Mouse (Mus musculus): Measurements from ENCODE around the gene Dmwd. TPM values are rescaled to one million over a fixed set of nuclear protein-coding genes. Genes with fewer than 3 reads are reported as not detected.

The Dmwd gene
- 21.7 and 24.0 TPM in 2 replicates for polyA plus RNA-seq (2012; rRNA removed)

DNA sequence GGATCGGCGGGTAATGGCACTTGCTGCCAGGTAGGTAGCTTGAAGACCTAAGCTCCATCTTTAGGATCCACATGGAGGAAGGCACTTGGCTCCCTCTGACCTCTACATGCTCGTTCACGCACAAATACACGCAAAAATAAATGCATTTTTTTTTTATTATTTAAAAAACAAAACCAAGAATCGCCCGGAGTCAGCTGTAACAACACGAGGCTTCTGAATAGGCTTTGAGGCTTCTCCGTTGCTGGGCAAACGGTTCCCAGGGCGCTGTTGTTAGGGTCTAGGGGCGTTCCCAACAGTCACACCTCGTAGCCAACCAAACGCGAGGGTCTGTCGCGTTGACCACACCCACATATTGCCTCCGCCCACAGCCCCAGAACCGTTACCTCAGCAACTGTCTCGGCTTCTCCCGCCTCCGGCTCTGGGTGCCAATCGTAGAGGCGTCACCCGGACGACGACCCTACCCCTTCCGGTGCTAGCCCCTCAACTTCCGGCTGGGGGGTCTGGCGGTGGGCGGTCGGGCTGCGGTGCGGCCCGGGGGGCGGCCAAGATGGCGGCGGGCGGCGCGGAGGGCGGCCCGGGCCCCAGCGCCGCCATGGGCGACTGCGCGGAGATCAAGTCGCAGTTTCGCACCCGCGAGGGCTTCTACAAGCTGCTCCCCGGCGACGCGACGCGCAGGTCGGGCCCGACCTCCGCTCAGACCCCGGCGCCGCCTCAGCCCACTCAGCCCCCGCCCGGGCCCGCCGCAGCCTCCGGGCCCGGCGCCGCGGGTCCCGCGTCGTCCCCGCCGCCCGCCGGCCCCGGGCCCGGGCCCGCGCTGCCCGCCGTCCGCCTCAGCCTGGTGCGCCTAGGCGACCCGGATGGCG, at the start of gene Dmwd:
Gene Dmwd (plus strand): TSS at position 505 of the 863 bp plus-strand sequence.

GRCm38 (mm10) chr7:19054047-19054776, 21.8 kb upstream of the Dmwd start, which contains the start of gene Rsph6a:
Gene Rsph6a, plus strand, starts transcription at chr7:19054690.

DNA sequence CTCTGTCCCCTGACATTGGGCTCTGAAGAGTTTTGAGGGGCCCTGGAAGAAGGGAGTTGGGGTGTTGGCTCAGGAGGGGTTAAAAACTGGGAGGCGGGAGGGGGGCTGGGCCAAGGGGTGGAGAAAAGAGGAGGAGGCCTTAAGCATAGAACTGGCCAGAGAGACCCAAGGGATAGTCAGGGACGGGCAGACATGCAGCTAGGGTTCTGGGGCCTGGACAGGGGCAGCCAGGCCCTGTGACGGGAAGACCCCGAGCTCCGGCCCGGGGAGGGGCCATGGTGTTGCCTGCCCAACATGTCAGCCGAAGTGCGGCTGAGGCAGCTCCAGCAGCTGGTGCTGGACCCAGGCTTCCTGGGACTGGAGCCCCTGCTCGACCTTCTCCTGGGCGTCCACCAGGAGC, 7.7 kb downstream of the Dmwd start, which contains the start of gene Dmpk:
Gene Dmpk (plus strand): TSS at position 149 of the 400 bp plus-strand sequence.

GRCm38 (mm10) chr7:19094471-19094825, 18.4 kb downstream of the Dmwd start, which contains the start of gene Six5:
Gene Six5, plus strand, starts transcription at chr7:19094594.

GRCm38 (mm10) chr7:19118028-19118771, 42.2 kb downstream of the Dmwd start, which contains the start of gene Gm4969:
Gene Gm4969, minus strand, starts transcription at chr7:19118368.

DNA sequence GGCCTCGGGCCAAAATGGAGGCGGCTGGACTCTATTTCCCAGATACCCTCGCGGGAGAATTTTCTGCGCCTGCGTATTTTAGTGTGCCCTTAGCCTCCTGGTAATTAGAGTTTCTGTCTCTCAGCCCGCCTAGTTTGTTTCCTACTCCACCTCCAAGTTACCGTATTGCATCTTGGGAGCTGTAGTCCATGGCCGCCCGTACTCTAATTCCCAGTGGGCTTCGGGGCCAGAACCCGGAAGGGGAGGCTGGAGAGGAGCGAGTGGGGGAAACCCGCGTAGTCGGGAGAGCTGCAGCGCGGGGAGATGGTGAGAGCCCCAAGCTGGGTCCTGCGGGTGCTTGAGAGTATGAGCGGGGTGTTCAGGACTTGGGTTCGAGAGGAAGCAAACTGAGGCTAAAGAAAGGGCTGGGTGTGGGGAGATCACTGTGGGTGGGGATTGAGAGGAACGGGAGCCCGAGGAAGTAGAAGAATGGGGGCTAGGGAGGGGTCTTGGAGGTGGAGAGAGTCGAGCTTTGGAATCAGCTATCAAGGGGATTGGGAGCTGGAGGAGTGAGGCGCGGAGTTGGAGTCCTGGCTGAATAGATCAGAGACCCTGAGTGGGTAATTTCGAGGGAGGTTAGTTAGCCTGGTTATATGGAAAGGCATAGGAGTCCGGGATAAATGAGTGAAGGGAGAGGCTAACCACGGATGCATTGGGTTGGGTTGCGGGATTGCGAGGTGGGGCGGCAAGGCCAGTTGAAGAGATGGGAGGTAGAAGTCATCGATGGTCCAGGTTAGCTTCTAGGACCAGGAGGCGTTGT, 43.8 kb downstream of the Dmwd start, which contains the start of gene Fbxo46:
Gene Fbxo46 (plus strand): TSS at position 229 of the 799 bp plus-strand sequence.

Other genes with a start within 250 kb of the Dmwd start
- 2.3 and 2.9 TPM in 2 replicates for gene Mill2, start 236.3 kb upstream of the Dmwd start, polyA plus RNA-seq (2012; rRNA removed)
- gene Pglyrp1, start 204.9 kb upstream of the Dmwd start, polyA plus RNA-seq (2012; rRNA removed), result 181 and 289 TPM in 2 replicates
- gene Ccdc61, start 165.8 kb upstream of the Dmwd start, polyA plus RNA-seq (2012; rRNA removed), result 14.5 and 18.4 TPM in 2 replicates
- gene Nova2, start 150.3 kb upstream of the Dmwd start, polyA plus RNA-seq (2012; rRNA removed), result 0.28 and 0.38 TPM in 2 replicates
- gene Nanos2, start 88.8 kb upstream of the Dmwd start, polyA plus RNA-seq (2012; rRNA removed), result not detected in 2 replicates
- 5.5 and 6.7 TPM in 2 replicates for gene Mypop, start 85.0 kb upstream of the Dmwd start, polyA plus RNA-seq (2012; rRNA removed)
- 18.4 and 26.7 TPM in 2 replicates for gene Irf2bp1, start 72.2 kb upstream of the Dmwd start, polyA plus RNA-seq (2012; rRNA removed)
- gene Foxa3, start 52.7 kb upstream of the Dmwd start, polyA plus RNA-seq (2012; rRNA removed), result 50.7 and 52.1 TPM in 2 replicates
- 47.9 and 60.8 TPM in 2 replicates for gene Sympk, start 51.9 kb upstream of the Dmwd start, polyA plus RNA-seq (2012; rRNA removed)
- gene Rsph6a, start 21.5 kb upstream of the Dmwd start, polyA plus RNA-seq (2012; rRNA removed), result 0.18 TPM in 1 of 2 replicates, not detected in the other
- 706 and 850 TPM in 2 replicates for gene Dmpk, start 7.6 kb downstream of the Dmwd start, polyA plus RNA-seq (2012; rRNA removed)
- 27.1 and 28.4 TPM in 2 replicates for gene Six5, start 18.4 kb downstream of the Dmwd start, polyA plus RNA-seq (2012; rRNA removed)
- gene Gm4969, start 42.1 kb downstream of the Dmwd start, polyA plus RNA-seq (2012; rRNA removed), result 0.05 and 0.11 TPM in 2 replicates
- 4.7 and 6.4 TPM in 2 replicates for gene Fbxo46, start 43.6 kb downstream of the Dmwd start, polyA plus RNA-seq (2012; rRNA removed)
- gene Qpctl, start 73.1 kb downstream of the Dmwd start, polyA plus RNA-seq (2012; rRNA removed), result 7.6 and 10.2 TPM in 2 replicates
- gene Snrpd2, start 73.5 kb downstream of the Dmwd start, polyA plus RNA-seq (2012; rRNA removed), result 3.1 and 3.8 TPM in 2 replicates
- 0.16 and 0.48 TPM in 2 replicates for gene Gipr, start 89.9 kb downstream of the Dmwd start, polyA plus RNA-seq (2012; rRNA removed)
- 25.7 and 35.9 TPM in 2 replicates for gene Eml2, start 100.2 kb downstream of the Dmwd start, polyA plus RNA-seq (2012; rRNA removed)
- gene Gpr4, start 136.3 kb downstream of the Dmwd start, polyA plus RNA-seq (2012; rRNA removed), result 5.0 and 5.8 TPM in 2 replicates
- gene Opa3, start 152.1 kb downstream of the Dmwd start, polyA plus RNA-seq (2012; rRNA removed), result 15.9 and 16.9 TPM in 2 replicates
- gene Vasp, start 195.6 kb downstream of the Dmwd start, polyA plus RNA-seq (2012; rRNA removed), result 232 and 302 TPM in 2 replicates
- 0.23 and 1.3 TPM in 2 replicates for gene Ppm1n, start 203.8 kb downstream of the Dmwd start, polyA plus RNA-seq (2012; rRNA removed)
- 25.7 and 26.9 TPM in 2 replicates for gene Rtn2, start 206.4 kb downstream of the Dmwd start, polyA plus RNA-seq (2012; rRNA removed)
- gene Fosb, start 233.8 kb downstream of the Dmwd start, polyA plus RNA-seq (2012; rRNA removed), result 1.1 and 2.1 TPM in 2 replicates